ENCODE assay signal across 19 mouse cellular contexts in the genomic region with DNA sequence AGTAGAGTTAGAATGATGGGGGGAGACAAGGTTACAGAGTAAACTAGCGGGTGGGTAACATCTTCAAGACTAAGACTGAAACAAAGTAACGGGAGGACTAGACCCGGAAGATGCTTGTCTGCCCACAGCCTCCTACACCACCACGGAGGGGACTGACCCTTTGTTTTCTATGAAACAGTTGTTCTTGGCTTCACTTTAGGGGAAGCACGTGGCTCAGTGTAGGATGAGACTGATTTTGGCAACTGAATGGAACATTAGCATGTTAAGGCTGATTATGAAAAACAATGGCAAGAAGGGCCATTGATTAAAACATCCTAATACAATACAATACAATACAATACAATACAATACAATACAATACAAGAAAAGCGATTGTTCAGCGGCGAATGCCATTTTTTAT.
DNase-seq lines count a peak whose midpoint lies in the region; ATAC-seq and TF ChIP-seq lines count a peak whose summit lies in the region.
"Had no signal": no experiment of that assay in that cellular context is flagged by ENCODE, and none has a peak within 500 bp of the region (broad histone marks: within the 10 kb centered on the region; RNA-seq: fewer than 3 reads in every experiment).

No protein-coding gene starts in this region.

- no peak overlapping the region for H3K4me2 ChIP-seq in forebrain, embryonic 16.5 days (ENCODE audit: low read length)
- no peak overlapping the region for H3K4me2 ChIP-seq in forebrain, embryonic 13.5 days
- no peak overlapping the region for H3K4me2 ChIP-seq in liver, postnatal 0 days (ENCODE audit: low read depth, low read length)
- H3K4me2 ChIP-seq: embryonic facial prominence, embryonic 13.5 days; heart, embryonic 11.5 days; heart, embryonic 15.5 days; hindbrain, embryonic 15.5 days had no signal

- no peaks in the 10 kb centered on the region for H3K4me1 ChIP-seq in forebrain, embryonic 16.5 days (replicated peaks; ENCODE audit: control insufficient read depth, insufficient read depth, low read length)
- H3K4me1 ChIP-seq in forebrain, embryonic 13.5 days = peaks cover 2% of the 10 kb centered on the region; the same call in 1 of the 2 replicates
- H3K4me1 ChIP-seq in liver, postnatal 0 days (ENCODE audit: insufficient read depth) = 0 out of 2 replicates have a peak, but pooled peaks cover 2% of the 10 kb centered on the region
- H3K4me1 ChIP-seq: embryonic facial prominence, embryonic 13.5 days; hindbrain, embryonic 10.5 days had no signal

- no peak overlapping the region for H3K9ac ChIP-seq in forebrain, embryonic 16.5 days (replicated peaks; ENCODE audit: low read depth, low read length)
- no peak overlapping the region for H3K9ac ChIP-seq in forebrain, embryonic 13.5 days
- no peak overlapping the region for H3K9ac ChIP-seq in liver, postnatal 0 days (replicated peaks)
- H3K9ac ChIP-seq: embryonic facial prominence, embryonic 13.5 days; heart, embryonic 15.5 days; hindbrain, embryonic 15.5 days had no signal

- no peak for TF ChIP-seq POLR2A in brain, embryonic 14.5 days (IDR thresholded peaks at IDR 0.05; ENCODE audit: borderline replicate concordance, extremely low read depth, insufficient read depth, insufficient read length, poor library complexity, severe bottlenecking)

- TF ChIP-seq CTCF in layer of hippocampus, adult 2 months (conservative IDR thresholded peaks at IDR 0.05) = no peak
- no peak for TF ChIP-seq CTCF in brain, embryonic 14.5 days (IDR thresholded peaks at IDR 0.05; ENCODE audit: borderline replicate concordance, extremely low read depth, insufficient read depth, insufficient read length)
- TF ChIP-seq CTCF in liver, postnatal 0 days (IDR thresholded peaks at IDR 0.05; ENCODE audit: low read depth) = no peak

- no peaks in the 10 kb centered on the region for H3K36me3 ChIP-seq in forebrain, embryonic 16.5 days (ENCODE audit: control insufficient read depth, insufficient read depth)
- no peaks in the 10 kb centered on the region for H3K36me3 ChIP-seq in forebrain, embryonic 13.5 days (ENCODE audit: poor library complexity, severe bottlenecking)
- H3K36me3 ChIP-seq in liver, postnatal 0 days (replicated peaks; ENCODE audit: insufficient read depth, low read length) = no peaks in the 10 kb centered on the region
- H3K36me3 ChIP-seq: embryonic facial prominence, embryonic 13.5 days; heart, embryonic 15.5 days; hindbrain, embryonic 10.5 days; hindbrain, embryonic 15.5 days had no signal

- peak; percentile 36; the same call in 1 of the 2 replicates for ATAC-seq in forebrain, embryonic 16.5 days
- no peak; the same call in 1 of the 2 replicates for ATAC-seq in forebrain, embryonic 13.5 days
- ATAC-seq in liver, postnatal 0 days = no peak
- ATAC-seq: intestine, embryonic 16.5 days had no signal

- no peaks in the 10 kb centered on the region for H3K9me3 ChIP-seq in forebrain, embryonic 16.5 days (ENCODE audit: control insufficient read depth, low read length)
- H3K9me3 ChIP-seq in forebrain, embryonic 13.5 days (replicated peaks) = no peaks in the 10 kb centered on the region
- H3K9me3 ChIP-seq in liver, postnatal 0 days (ENCODE audit: low read length) = no peaks in the 10 kb centered on the region
- H3K9me3 ChIP-seq: embryonic facial prominence, embryonic 13.5 days; heart, embryonic 15.5 days; hindbrain, embryonic 10.5 days; hindbrain, embryonic 15.5 days had no signal

- WGBS in forebrain, embryonic 16.5 days = 61% methylated on average over 8 of the region's 8 CpGs
- WGBS in forebrain, embryonic 13.5 days = 68% methylated on average over 8 of the region's 8 CpGs
- 73% methylated on average over 8 of the region's 8 CpGs for WGBS in liver, postnatal 0 days (ENCODE audit: insufficient replicate concordance)

- DNase-seq in layer of hippocampus, adult 2 months (ENCODE audit: low spot score in 2 of 2) = no peak
- no peak for DNase-seq in layer of hippocampus, adult 8-10 months (ENCODE audit: low spot score in 2 of 2)
- peak; percentile 14 for DNase-seq in brain, embryonic 14.5 days (ENCODE audit: low read depth)
- no peak for DNase-seq in liver, postnatal 0 days
- DNase-seq: adrenal gland, adult 2 months; adrenal gland, postnatal 25 days; cerebellum, adult 11-12 months; cerebellum, adult 9-10 months; cerebellum, postnatal 25 days; gastrocnemius, postnatal 10 days; heart, adult 2 months had no signal

- H3K27me3 ChIP-seq in forebrain, embryonic 16.5 days (replicated peaks; ENCODE audit: control insufficient read depth, insufficient read depth, low read length) = no peaks in the 10 kb centered on the region
- 0 out of 2 replicates have a peak, but pooled peaks cover 3% of the 10 kb centered on the region for H3K27me3 ChIP-seq in forebrain, embryonic 13.5 days
- H3K27me3 ChIP-seq in liver, postnatal 0 days (ENCODE audit: insufficient read depth, low read length) = no peaks in the 10 kb centered on the region
- H3K27me3 ChIP-seq: embryonic facial prominence, embryonic 13.5 days; heart, embryonic 15.5 days; hindbrain, embryonic 15.5 days had no signal

- no peak for TF ChIP-seq EP300 in liver, postnatal 0 days (IDR thresholded peaks at IDR 0.05; ENCODE audit: low read depth)

- no peak overlapping the region for H3K4me3 ChIP-seq in forebrain, embryonic 16.5 days (replicated peaks; ENCODE audit: low read length)
- H3K4me3 ChIP-seq in forebrain, embryonic 13.5 days = no peak overlapping the region
- H3K4me3 ChIP-seq in layer of hippocampus, adult 2 months = no peak overlapping the region
- no peak overlapping the region for H3K4me3 ChIP-seq in liver, postnatal 0 days (ENCODE audit: low read depth, low read length)
- H3K4me3 ChIP-seq: embryonic facial prominence, embryonic 13.5 days; heart, adult 2 months; heart, embryonic 15.5 days; hindbrain, embryonic 10.5 days; hindbrain, embryonic 15.5 days had no signal

- no peak overlapping the region for H3K27ac ChIP-seq in forebrain, embryonic 16.5 days (ENCODE audit: low read length)
- no peak overlapping the region for H3K27ac ChIP-seq in forebrain, embryonic 13.5 days
- peak overlapping the region; percentile 64 for H3K27ac ChIP-seq in layer of hippocampus, adult 2 months
- H3K27ac ChIP-seq in liver, postnatal 0 days (ENCODE audit: low read depth) = no peak overlapping the region
- H3K27ac ChIP-seq: embryonic facial prominence, embryonic 13.5 days; heart, adult 2 months; heart, embryonic 15.5 days; hindbrain, embryonic 10.5 days; hindbrain, embryonic 15.5 days had no signal
